Mouse (Mus musculus) forebrain, embryonic 12.5 days (tissue): ENCODE measurements around the gene Dap3. TPM values are rescaled to one million over a fixed set of nuclear protein-coding genes. Genes with fewer than 3 reads are reported as not detected.

Experiments
- ATAC-seq: fragments of 200-750 bp; cut with Nextera tagmentation; 2 replicates; pipeline ENCODE4 v1.8.0; 2017; ENCODE audit warnings: moderate TSS enrichment; ENCODE audit not compliant: low FRiP score
- H3K27ac ChIP-seq: fragments of 300-500 bp; sonication (generic); 2 replicates; pipeline ENCODE4 v1.5.1; 2016; ENCODE audit warnings: mild to moderate bottlenecking
- H3K27me3 ChIP-seq: fragments of 300-500 bp; sonication (generic); 2 replicates; pipeline ENCODE4 v1.6.1; 2016; ENCODE audit warnings: mild to moderate bottlenecking
- H3K36me3 ChIP-seq: fragments of 300-500 bp; sonication (generic); replicated peaks from 2 replicates; pipeline ENCODE4 v1.6.1; 2016; ENCODE audit warnings: mild to moderate bottlenecking
- H3K4me1 ChIP-seq: fragments of 300-500 bp; sonication (generic); 2 replicates; pipeline ENCODE4 v1.6.1; 2016
- H3K4me2 ChIP-seq: fragments of 300-500 bp; sonication (generic); 2 replicates; pipeline ENCODE4 v1.6.1; 2016; ENCODE audit warnings: mild to moderate bottlenecking, moderate library complexity
- H3K4me3 ChIP-seq: fragments of 300-500 bp; sonication (generic); replicated peaks from 2 replicates; pipeline ENCODE4 v1.5.1; 2016; ENCODE audit warnings: mild to moderate bottlenecking
- H3K9ac ChIP-seq: fragments of 300-500 bp; sonication (generic); 2 replicates; pipeline ENCODE4 v1.6.1; 2016; ENCODE audit warnings: mild to moderate bottlenecking
- H3K9me3 ChIP-seq: fragments of 300-500 bp; sonication (generic); 2 replicates; pipeline ENCODE4 v1.6.1; 2016
- WGBS: fragments of 180-500 bp; shearing (Covaris S2); methylation state at CpG from one replicate; pipeline ENCODE4 v1.1.7; 2016; 5-methylcytosine and 5-hydroxymethylcytosine counted together
- polyA plus RNA-seq: library from polyadenylated mRNA; unstranded; fragments of >200 nt; fragmentation: Nextera tagmentation; extraction: Ambion mirVana; gene quantifications from 2 replicates; pipeline ENCODE4 v1.2.1, GENCODE M21; 2016

The Dap3 gene
- polyA plus RNA-seq, 1 experiment from 2014 or later = 135 TPM

- Histone ChIP-seq H3K4me3 (no peak overlapping the region), H3K36me3 (peaks cover 37% of the 10 kb centered on the region), H3K4me2 (no peak overlapping the region), H3K9ac (no peak overlapping the region), H3K27ac (no peak overlapping the region), H3K9me3 (no peaks in the 10 kb centered on the region), H3K27me3 (no peaks in the 10 kb centered on the region), H3K4me1 (peaks cover under 1% of the 10 kb centered on the region; the same call in 1 of the 2 replicates)
- no peak for ATAC-seq
- WGBS = 92% methylated on average over 10 of the region's 10 CpGs
Measured at GRCm38 (mm10) chr3:88942316-88942880, 8.6 kb downstream of the Dap3 start.

GRCm38 (mm10) chr3:88939749-88940148 lies 11.2 kb downstream of the Dap3 start:
- Histone ChIP-seq H3K4me2 (no peak overlapping the region), H3K9ac (no peak overlapping the region), H3K36me3 (peaks cover 54% of the 10 kb centered on the region), H3K27me3 (no peaks in the 10 kb centered on the region), H3K27ac (no peak overlapping the region), H3K4me3 (no peak overlapping the region), H3K9me3 (no peaks in the 10 kb centered on the region), H3K4me1 (no peaks in the 10 kb centered on the region)
- WGBS = 72% methylated on average over 3 of the region's 3 CpGs
- ATAC-seq = no peak

- no peaks in the 10 kb centered on the region for H3K27me3 ChIP-seq
- H3K4me3 ChIP-seq = no peak overlapping the region
- WGBS = 93% methylated on average over 10 of the region's 10 CpGs
- no peak for ATAC-seq
- H3K9ac ChIP-seq = no peak overlapping the region
- H3K9me3 ChIP-seq = no peaks in the 10 kb centered on the region
- peaks cover 58% of the 10 kb centered on the region for H3K36me3 ChIP-seq
- no peak overlapping the region for H3K4me2 ChIP-seq
- H3K27ac ChIP-seq = no peak overlapping the region
- H3K4me1 ChIP-seq = no peaks in the 10 kb centered on the region
Measured at GRCm38 (mm10) chr3:88939071-88939470, 11.9 kb downstream of the Dap3 start.

GRCm38 (mm10) chr3:88929501-88929900 lies 21.5 kb downstream of the Dap3 start:
- Histone ChIP-seq H3K9ac (no peak overlapping the region), H3K36me3 (peaks cover 97% of the 10 kb centered on the region), H3K4me3 (no peak overlapping the region), H3K27me3 (no peaks in the 10 kb centered on the region), H3K9me3 (no peaks in the 10 kb centered on the region), H3K4me2 (no peak overlapping the region), H3K27ac (no peak overlapping the region), H3K4me1 (no peaks in the 10 kb centered on the region)
- 90% methylated on average over 3 of the region's 3 CpGs for WGBS
- no peak for ATAC-seq

- Histone ChIP-seq H3K4me1 (no peaks in the 10 kb centered on the region), H3K4me2 (no peak overlapping the region), H3K36me3 (peaks cover 96% of the 10 kb centered on the region), H3K9me3 (no peaks in the 10 kb centered on the region), H3K9ac (no peak overlapping the region), H3K27ac (no peak overlapping the region), H3K4me3 (no peak overlapping the region), H3K27me3 (no peaks in the 10 kb centered on the region)
- ATAC-seq = no peak
- WGBS = 89% methylated on average over 2 of the region's 2 CpGs
Measured at GRCm38 (mm10) chr3:88925651-88926050, 25.3 kb downstream of the Dap3 start.

- no peak overlapping the region for H3K9ac ChIP-seq
- H3K4me1 ChIP-seq = no peaks in the 10 kb centered on the region
- no peak overlapping the region for H3K4me2 ChIP-seq
- H3K27me3 ChIP-seq = no peaks in the 10 kb centered on the region
- 95% methylated on average over 8 of the region's 8 CpGs for WGBS
- no peak overlapping the region for H3K27ac ChIP-seq
- no peaks in the 10 kb centered on the region for H3K9me3 ChIP-seq
- H3K36me3 ChIP-seq = peaks cover 83% of the 10 kb centered on the region
- no peak for ATAC-seq
- H3K4me3 ChIP-seq = no peak overlapping the region
Measured at GRCm38 (mm10) chr3:88923989-88924591, 26.9 kb downstream of the Dap3 start.

GRCm38 (mm10) chr3:88921411-88921810 lies 29.6 kb downstream of the Dap3 start:
- ATAC-seq = no peak
- Histone ChIP-seq H3K36me3 (peaks cover 56% of the 10 kb centered on the region), H3K4me2 (no peak overlapping the region), H3K9me3 (no peaks in the 10 kb centered on the region), H3K4me1 (no peaks in the 10 kb centered on the region), H3K4me3 (no peak overlapping the region), H3K27me3 (no peaks in the 10 kb centered on the region), H3K9ac (no peak overlapping the region), H3K27ac (no peak overlapping the region)
- 96% methylated on average over 9 of the region's 9 CpGs for WGBS

- Histone ChIP-seq H3K4me1 (peaks cover 7% of the 10 kb centered on the region), H3K36me3 (peaks cover 32% of the 10 kb centered on the region), H3K9ac (no peak overlapping the region), H3K9me3 (no peaks in the 10 kb centered on the region), H3K27ac (no peak overlapping the region), H3K4me2 (no peak overlapping the region), H3K27me3 (no peaks in the 10 kb centered on the region), H3K4me3 (no peak overlapping the region)
- ATAC-seq = no peak
- 84% methylated on average over 13 of the region's 13 CpGs for WGBS
Measured at GRCm38 (mm10) chr3:88918981-88919380, 32.0 kb downstream of the Dap3 start.

- H3K4me2 ChIP-seq = peak overlapping the region; percentile 75
- peaks cover 29% of the 10 kb centered on the region for H3K36me3 ChIP-seq
- peak overlapping the region; percentile 76 for H3K9ac ChIP-seq
- H3K9me3 ChIP-seq = no peaks in the 10 kb centered on the region
- H3K27me3 ChIP-seq = no peaks in the 10 kb centered on the region
- H3K4me1 ChIP-seq = peaks cover 17% of the 10 kb centered on the region
- H3K27ac ChIP-seq = peak overlapping the region; percentile 85
- ATAC-seq = no peak
- WGBS = 28% methylated on average over 8 of the region's 8 CpGs
- peak overlapping the region; percentile 77 for H3K4me3 ChIP-seq
Measured at GRCm38 (mm10) chr3:88914384-88914810, 36.6 kb downstream of the Dap3 start.

GRCm38 (mm10) chr3:88913511-88914383 lies 37.2 kb downstream of the Dap3 start, which contains the start of gene Msto1:
TSS of gene Msto1 (minus strand) at chr3:88913999.
- peak within 1 kb of the TSS; percentile 76 for H3K9ac ChIP-seq
- H3K9me3 ChIP-seq = no peaks in the 10 kb centered on the region
- peak within 1 kb of the TSS; percentile 75 for H3K4me2 ChIP-seq
- WGBS = under 1% methylated on average over 62 of the region's 62 CpGs
- peak within 1 kb of the TSS; percentile 77 for H3K4me3 ChIP-seq
- ATAC-seq = peak; percentile 98
- peaks cover 17% of the 10 kb centered on the region for H3K4me1 ChIP-seq
- peaks cover 35% of the 10 kb centered on the region for H3K36me3 ChIP-seq
- peak within 1 kb of the TSS; percentile 85 for H3K27ac ChIP-seq
- H3K27me3 ChIP-seq = no peaks in the 10 kb centered on the region

- Histone ChIP-seq H3K4me3 (peak overlapping the region; percentile 77; the same call in 1 of the 2 replicates), H3K4me2 (peak overlapping the region; percentile 75), H3K27me3 (no peaks in the 10 kb centered on the region), H3K9me3 (no peaks in the 10 kb centered on the region), H3K9ac (no peak overlapping the region), H3K27ac (no peak overlapping the region), H3K4me1 (peaks cover 17% of the 10 kb centered on the region), H3K36me3 (peaks cover 47% of the 10 kb centered on the region)
- ATAC-seq = no peak
- 93% methylated on average over 7 of the region's 7 CpGs for WGBS
Measured at GRCm38 (mm10) chr3:88912585-88912984, 38.4 kb downstream of the Dap3 start.

- no peaks in the 10 kb centered on the region for H3K9me3 ChIP-seq
- no peak overlapping the region for H3K4me2 ChIP-seq
- peaks cover 98% of the 10 kb centered on the region for H3K36me3 ChIP-seq
- no peak for ATAC-seq
- 92% methylated on average over 6 of the region's 6 CpGs for WGBS
- H3K27me3 ChIP-seq = no peaks in the 10 kb centered on the region
- H3K4me3 ChIP-seq = no peak overlapping the region
- no peak overlapping the region for H3K27ac ChIP-seq
- H3K9ac ChIP-seq = no peak overlapping the region
- no peaks in the 10 kb centered on the region for H3K4me1 ChIP-seq
Measured at GRCm38 (mm10) chr3:88906393-88907159, 44.4 kb downstream of the Dap3 start.
